Mouse (Mus musculus) inflammation-experienced regulatory T-cells, adult 6 months (primary cell): ENCODE data around the gene Ednrb. TPM values are rescaled to one million over a fixed set of nuclear protein-coding genes. Genes with fewer than 3 reads are reported as not detected.

Experiments used
- polyA plus RNA-seq, 3 experiments: library from polyadenylated mRNA; unstranded; fragments of 100-300 nt; shearing (Covaris generic); gene quantifications; one replicate each; pipeline ENCODE4 v1.2.1; 2017

The Ednrb gene
- polyA plus RNA-seq, 3 experiments from 2014 or later = not detected

Other genes with a start within 250 kb of the Ednrb start
- 10 to 100 TPM; 11.1 to 18.2 (median 16.1) TPM for gene Slain1, start 194.2 kb downstream of the Ednrb start, polyA plus RNA-seq